Mouse (Mus musculus): ENCODE results near the gene 5031439G07Rik.

5031439G07Rik gene

DNA sequence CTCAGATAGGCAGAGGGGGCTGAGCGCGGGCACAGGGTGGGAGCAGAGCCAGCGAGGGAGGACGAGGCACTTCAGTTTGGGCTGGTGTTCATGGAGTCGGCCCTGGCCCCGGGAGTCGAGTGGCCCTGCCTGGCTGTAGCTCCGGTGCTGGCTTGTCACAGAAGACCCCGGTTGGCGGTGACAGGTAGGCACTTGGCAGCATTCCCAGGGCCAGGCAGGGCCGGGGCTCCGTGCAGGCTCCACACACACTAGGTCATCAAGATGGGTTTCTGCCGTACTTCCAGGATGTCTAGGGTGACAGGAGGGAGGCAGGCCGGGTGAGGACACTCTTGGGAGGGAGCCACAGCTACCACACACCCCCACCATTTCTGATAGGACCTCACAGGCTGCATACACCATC is 39.4 kb downstream of the 5031439G07Rik start:
- no peak for DNase-seq

DNA sequence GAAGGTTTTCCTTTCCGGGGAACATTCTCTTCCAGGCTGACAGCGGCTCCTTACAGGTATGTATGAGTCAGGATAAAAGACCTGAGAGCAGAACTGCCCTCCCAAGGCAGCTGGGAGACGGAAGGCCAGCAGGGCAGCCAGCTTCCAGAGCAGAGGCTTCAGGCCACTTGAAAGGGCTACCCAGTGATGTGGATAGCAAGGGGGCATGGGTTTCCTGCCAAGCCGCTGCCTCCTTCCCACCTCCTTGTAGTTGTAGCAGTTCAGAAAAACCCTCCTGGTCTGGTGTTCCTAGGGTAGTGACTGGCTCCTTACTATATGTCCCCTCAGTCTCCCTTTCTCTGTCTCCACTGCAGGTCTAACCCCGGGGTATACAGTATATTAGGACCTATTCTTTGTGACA is 44.0 kb downstream of the 5031439G07Rik start:
- DNase-seq, result no peak

DNA sequence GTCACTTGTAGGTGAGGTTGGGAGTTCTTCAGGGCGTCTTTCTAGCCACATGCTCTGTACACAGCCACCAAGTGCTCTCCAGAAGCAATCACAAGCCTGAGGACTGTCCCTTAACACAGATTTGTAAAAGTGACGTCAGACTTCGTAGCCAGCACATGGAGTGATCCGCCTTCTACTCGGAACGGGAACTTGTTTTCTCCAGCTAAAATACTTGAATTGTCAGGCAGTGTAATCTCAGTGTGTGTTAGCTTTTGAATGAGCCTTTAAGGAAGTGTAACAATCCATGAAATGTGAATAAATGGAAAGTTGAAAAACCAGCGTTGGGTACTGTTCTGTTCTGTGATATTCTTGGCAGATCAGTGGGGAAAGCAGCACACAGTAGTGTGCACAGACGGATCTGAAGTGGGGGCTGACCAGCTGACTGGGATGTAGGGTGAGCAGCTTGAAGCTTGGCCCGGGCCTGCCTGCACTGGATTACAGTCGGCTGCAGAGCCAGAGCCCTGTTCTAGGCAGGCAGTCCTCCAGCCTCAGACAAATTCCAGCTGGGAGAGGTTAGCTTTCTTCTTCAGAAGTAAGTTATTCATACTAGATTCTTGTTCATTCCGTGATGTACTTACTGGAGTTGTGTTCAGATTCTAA is 45.6 kb downstream of the 5031439G07Rik start:
- DNase-seq, result peak in 1 of 2 experiments; percentile 9

DNA sequence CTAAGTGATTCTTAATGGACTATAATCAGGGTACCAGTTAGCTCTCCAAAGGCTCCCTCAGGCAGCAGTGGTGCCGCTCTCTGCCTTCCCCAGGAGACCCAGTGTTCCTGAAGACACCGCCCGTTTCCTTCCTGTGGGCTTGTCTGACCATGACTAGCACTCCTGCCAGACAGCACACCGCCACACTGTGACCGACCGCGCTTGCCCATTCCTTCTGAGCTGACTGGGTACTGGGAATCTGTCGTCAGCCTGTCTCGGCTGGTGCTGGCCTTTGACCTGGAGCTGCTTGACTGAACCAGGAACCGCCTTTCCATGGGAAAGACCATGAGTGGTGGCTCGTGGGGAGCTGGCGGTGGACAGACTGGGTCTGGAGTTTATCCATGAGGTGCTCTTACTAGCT is 48.2 kb downstream of the 5031439G07Rik start:
- DNase-seq, result peak; percentile 28 to 49

- no peak for DNase-seq
Observed at GRCm38 (mm10) chr15:84934901-84935300, 53.5 kb downstream of the 5031439G07Rik start.

DNA sequence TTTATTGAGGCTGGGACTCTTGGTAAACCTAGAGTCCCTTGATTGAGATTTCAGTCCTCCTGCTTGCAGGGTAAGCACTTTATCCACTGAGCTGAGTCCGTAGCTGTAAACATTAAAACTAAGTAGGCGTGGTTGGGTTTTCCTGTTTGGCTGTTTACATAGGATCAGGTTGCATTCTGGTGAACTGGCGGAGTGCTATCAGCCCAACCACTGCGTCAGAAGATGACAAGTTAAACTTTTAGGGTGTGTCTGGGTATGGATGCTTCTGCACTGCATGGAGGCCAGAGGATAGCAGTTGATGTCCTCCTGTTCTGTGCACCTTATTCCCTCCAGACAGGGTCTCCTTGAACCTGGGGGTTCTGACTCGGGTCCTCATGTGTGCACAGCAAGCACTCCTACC is 56.0 kb downstream of the 5031439G07Rik start:
- DNase-seq, result no peak

DNA sequence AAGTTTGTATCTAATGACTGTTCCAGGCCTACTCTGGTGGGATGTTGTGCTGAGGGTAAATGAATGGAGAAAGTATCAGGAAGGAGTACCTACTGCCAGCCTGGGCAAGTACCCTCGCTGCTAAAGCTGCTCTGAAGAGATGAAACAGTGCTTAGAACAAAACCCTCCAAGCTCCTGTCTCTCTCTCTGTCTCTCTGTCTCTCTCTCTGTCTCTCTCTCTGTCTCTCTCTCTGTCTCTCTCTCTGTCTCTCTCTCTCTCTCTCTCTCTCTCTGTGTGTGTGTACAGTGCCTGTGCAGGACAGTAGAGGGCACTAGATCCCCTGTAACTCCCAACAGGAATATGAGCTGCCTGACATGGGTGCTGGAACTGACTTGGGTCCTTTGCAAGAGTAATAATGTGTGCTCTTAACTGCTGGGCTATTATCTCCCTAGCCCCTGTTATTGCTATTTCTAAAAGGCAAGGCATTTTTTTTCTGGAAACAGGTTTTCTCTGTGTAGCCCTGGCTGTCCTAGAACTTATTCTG is 62.8 kb downstream of the 5031439G07Rik start:
- no peak for DNase-seq

- peak in 1 of 2 experiments; percentile 21 for DNase-seq
Observed at GRCm38 (mm10) chr15:84924781-84925315, 63.5 kb downstream of the 5031439G07Rik start.

- peak in 1 of 2 experiments; percentile 75 for DNase-seq
Observed at GRCm38 (mm10) chr15:84923508-84924181, 64.7 kb downstream of the 5031439G07Rik start.

GRCm38 (mm10) chr15:84922884-84923507 is 65.4 kb downstream of the 5031439G07Rik start, which contains the start of gene Nup50:
Nup50 (plus strand) TSS chr15:84923411.
- peak; percentile 99 to 100 for DNase-seq

DNA sequence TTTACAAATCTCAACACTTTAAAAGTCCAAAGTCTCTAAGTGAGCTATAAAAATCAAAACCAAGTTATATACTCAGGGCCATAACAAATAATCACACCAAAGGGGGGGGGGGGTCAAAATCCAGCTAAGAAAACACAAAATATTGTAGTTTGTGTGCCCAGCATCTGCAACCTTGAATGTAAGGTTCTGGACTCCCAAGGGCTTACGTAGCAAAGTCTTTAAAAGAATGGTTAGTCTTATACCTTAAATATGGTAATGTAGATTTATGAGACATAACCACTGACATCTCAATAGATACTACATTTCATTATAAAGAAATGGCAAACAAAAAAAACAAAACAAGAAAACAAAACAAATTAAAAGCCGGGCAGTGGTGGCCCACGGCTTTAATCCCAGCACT is 68.4 kb downstream of the 5031439G07Rik start, which contains the start of gene Gm29666:
Gene Gm29666 (minus strand): TSS at position 101 of the 400 bp plus-strand sequence.
- DNase-seq, result no peak

DNA sequence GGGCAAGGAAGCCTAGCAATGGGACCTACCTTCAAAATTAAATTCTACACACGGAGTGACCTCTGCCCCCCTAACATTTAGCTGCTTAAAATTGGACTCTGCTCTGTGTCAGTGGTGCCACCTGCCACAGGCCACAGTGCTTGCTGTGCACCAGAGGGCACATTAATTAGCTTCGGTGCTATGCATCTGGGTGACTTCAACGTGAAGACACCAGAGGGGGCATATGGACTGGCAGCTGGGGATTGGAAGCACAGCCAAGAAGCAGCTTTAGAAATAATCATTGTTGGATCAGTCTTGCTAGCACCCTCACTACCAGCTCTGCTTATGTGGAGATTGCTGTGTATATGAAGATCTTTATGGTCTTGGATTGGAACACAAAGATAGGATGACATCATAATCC is 75.2 kb downstream of the 5031439G07Rik start:
- no peak for DNase-seq

- no peak for DNase-seq
Observed at GRCm38 (mm10) chr15:84903843-84904385, 84.4 kb downstream of the 5031439G07Rik start.

DNA sequence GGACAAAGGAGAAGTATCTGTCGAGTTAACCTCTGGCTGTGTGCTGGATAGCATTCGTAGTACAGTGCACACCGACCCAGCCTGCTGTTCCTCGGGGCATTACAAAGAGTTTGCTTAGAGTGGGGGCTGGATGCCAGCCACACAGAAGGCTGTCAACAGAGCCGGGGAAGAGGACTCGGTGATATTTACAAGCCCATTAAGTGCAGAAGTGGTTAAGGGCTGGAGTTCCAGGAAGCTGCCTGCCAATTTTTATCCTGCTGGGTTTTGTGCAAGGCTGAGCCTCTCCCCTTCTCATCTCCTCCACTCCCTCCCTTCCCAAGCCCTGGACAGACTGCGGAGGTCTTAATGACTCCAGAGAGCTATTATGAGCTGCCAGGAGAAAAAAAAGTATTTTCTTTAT is 90.3 kb downstream of the 5031439G07Rik start:
- DNase-seq, result peak; percentile 40 to 58

- no peak for DNase-seq
Observed at GRCm38 (mm10) chr15:84896664-84897063, 91.7 kb downstream of the 5031439G07Rik start.

DNA sequence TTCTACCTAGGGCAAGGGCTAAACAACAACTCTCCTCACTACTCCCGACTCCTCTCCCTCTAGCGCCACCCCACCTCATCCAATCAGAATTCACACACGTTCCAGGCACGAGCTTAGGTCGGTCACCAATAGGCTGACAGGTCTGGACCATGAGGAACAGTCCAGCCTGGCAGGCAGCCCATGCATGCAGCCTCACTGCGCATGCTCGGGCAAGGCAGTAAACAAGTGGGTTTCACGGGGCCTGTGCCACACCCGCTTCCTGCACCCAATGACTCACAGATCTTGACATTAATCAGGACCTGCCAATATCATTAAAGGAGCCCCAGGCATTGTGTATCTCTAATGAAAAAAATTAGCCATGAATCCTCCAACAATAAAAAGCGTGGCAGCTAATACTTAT is 92.1 kb downstream of the 5031439G07Rik start:
- DNase-seq, result peak; percentile 40 to 42

All from lung, adult 18-20 months (tissue).